Mouse (Mus musculus) T-helper 1 cell (primary cell): ENCODE results near the gene Gnaq.

Experiments used
- in situ Hi-C: fragments of 300-600 bp; cut with MboI, MseI; formaldehyde crosslinking; loops from one replicate; pipeline ENCODE4 v1.15.1; 2025; ENCODE audit warnings: high pct_unique_total_duplicates

The Gnaq gene

DNA sequence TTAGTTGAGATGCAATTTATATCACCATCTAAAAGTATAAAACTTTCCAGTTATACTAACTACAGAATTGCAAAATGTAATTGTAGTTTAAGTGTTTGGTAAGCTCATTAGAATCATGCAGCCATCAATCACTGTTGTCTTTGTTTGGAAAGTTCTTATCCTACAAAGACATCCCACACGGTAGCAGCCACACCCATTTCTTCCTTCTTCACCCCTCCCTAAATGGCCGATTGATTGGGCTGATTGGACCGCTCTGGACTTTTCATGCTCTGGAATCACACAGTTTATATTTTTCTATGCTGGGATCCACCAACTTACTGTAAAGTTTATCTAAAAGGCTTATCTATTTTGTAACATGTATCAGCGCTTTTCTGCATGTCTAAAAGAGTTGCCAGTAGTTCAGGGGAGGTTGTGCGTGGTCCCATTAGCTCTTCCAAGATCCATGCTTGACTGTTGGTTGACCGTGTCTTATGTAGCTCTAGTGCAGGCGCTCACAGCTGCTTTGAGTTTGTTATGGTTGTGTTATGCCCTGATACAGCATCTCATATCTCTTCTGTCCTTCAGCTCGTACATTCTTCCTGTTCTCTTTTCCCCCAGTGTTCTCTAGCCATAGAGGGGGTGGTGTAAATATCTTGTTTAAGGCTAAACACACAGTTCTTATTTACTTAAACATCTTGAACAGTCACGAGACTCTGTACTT lies 56.6 kb downstream of the Gnaq start:
- in situ Hi-C loops = no loop called here

DNA sequence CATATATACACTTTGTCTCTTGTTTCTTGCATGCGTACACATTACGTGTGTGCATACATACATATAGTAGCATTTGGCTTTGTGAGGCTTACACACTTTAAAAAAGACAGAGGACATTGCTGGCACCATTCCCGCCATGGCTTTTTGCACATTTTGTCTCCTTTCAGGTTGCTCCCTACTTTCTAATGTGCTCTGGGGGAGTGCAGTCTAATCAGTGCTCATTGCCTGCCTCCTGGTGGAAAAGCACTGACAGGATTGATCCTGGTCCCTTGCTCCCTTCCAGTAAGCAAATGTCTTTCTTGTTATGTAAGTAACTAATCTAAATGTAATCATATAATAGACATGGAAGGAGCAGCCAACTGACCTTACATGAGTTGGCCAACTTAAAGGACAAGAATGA lies 65.5 kb downstream of the Gnaq start:
- in situ Hi-C loops = no loop called here

DNA sequence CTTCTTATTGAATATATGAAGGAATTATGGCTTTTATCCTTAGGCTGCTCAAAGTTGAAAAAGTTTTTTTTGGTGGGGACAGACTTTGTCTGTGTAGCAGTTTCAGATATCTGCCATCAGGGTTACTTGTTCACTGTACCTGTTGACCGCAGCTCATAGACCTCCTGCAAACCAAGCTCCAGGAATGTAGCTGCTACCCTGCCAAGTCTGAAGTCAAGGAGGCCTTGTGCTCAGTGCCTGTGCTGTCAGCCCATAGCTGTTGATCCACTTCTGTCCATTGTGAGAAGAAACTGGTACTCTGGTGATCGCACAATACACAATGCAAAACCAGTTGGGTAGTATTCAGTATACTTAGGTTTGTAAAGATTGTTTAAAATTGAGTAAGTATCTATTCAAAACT lies 68.7 kb downstream of the Gnaq start:
- in situ Hi-C loops = no loop called here

DNA sequence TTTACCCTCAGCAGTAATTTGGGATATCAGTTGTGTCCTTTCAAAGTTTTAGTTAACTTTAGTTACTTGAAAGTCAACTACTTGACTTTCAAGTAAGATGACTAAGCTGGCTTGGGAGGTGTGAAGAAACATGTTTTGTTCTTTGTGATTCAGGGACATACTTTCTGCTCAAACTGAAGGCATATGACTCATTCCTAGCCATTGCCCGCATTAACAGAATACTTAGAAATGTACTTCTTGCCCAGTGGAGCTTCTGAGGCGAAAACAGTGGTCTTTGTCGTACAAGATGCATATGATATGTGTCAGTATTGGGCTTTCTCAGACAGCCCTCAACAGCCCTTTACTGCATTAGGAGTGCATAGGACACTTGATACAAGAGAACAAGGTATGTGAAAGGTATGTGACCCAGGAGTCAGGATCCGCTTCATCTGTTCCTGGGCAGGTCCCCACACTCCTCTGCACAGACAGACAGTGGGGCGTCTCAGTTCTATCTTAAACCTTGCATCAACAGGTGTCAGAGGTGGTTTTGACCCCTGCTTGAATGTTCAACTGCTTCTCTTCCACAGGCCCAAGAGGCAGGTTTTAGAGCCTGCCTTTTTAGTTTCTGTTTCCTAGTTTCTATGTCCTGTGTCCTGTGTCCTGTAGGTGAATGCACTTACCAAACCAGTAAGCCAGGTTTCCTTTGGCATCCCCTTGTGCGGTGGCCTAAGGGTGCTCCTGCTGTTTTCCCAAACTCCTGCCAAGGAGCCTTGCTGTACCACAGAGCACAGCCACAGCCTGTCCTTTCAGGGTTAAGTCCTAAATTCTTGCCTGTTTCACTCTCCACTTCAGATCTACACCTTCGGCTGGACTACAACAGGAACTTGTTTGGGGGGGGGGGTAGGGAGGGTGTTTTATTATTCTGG lies 72.4 kb downstream of the Gnaq start:
- in situ Hi-C loops = no loop called here

DNA sequence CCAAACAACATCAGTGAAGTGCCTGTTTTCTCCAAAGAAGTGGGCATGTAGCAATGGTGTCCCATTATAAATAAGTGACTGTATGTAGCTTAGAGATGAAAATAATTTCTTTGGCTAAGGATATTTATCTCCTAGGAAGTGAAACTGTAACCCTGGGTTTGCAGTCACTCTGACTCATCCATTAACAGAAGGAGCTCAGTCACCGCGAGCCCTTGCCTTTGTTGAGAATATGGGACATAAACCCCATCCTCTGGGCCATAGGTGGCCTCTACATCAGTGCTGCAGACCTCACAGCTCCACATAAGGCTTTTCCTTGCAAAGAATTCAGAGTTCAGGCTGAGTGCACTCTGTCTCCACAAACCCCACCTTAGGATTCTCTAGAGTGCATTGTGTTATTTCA lies 77.0 kb downstream of the Gnaq start:
- in situ Hi-C loops = no loop called here

DNA sequence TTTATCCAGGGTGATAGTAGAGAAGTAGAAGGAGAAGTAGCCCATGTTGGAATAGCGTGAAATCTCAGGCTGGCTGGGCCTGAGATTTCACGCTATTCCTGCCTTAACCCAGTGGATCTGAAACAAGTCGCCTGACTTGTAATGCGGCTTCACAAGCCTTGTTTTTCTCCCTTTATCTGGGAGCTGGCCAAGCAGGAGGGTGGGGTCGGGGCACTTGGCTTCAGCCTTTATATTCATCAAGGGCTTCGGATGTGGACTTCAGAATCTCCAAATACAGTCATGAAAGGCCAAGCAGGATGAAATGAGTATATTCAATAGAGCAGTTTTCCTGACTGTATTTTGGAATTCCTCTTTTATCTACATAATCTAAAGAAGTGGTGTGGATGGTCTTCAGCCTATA lies 82.3 kb downstream of the Gnaq start:
- in situ Hi-C loops = no loop called here

DNA sequence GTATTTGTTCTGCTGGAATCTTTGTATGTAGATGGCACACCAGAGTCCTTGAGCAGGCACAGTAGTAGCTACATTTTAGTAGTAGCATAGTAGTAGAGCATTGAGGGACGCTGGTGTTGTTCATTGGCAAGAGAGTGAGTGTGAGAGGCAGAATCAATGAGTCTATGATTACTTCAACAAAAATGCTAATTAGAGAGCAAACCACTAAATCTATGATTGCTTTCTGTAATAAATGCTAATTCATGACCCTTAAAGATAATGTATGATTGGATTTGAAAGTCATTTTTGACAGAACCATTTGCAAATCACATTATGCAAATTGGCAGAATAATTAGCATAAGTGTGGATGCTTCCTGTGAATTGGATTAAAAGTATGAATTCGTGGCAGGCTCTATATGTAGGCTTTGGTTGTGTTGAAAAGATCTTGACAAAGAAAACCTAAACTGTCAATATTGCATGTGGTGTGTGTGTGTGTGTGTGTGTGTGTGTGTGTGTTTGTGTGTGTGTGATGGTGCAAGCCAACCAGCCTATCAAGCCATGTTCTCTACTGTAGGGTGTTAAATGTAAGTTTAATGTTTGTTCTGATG lies 82.9 kb downstream of the Gnaq start:
- in situ Hi-C loops = no loop called here

DNA sequence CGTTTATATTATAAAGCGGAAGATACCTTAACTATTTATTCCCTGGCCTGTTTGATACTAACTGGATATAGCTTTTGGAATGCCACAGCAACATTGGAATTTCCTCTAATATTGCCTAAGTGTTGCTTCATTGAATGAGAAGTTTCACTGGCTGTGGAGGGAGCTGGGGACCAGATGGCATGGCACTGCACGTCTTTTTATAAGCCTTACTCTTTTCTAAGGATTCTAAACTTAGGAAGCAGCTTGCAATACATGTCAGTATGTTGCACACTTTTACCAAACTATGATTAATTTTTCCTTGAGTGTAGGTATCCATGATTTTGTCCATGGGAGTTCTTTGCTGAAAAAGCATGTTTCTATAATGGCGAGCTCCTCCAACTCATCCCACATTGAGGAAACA lies 87.3 kb downstream of the Gnaq start:
- in situ Hi-C loops = no loop called here

DNA sequence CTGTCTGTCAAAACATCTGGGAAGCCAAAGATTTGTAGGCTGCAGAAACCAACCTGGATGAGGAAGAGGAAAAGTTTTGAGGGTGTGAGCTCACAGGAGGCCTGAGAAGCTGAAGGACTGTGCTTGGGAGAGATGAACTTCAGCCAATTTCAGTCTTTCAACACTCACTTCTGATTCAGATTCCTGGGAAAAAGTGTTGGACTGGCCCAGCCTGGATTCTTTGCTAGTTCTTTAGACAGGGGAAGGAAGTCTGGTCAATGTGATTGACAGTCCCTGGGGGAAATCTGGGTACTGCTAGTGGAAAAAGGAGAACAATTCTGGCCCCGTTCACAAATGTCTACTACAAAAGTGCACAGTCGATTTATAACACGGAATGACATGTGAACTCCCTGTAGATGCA lies 89.9 kb downstream of the Gnaq start:
- in situ Hi-C loops = no loop called here

DNA sequence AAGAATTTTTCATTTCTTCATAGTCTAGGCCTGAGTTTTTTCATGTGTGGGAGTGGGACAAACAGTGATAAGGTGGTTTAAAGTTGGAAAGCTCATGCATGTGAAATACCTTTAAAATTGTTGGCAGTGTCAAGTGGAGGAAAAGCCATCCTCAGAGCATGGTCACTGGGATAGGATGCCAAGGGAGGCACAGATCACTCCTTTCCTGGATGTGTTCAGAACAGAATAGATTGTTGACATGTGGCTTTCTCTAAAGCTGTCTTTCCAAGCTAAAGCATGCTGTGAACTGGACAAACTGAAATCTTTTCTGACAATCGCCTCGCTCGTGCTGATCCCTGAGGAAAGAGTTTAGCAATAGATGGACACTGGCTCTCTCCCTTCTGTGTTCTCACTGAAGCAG lies 90.5 kb downstream of the Gnaq start:
- in situ Hi-C loops = no loop called here

DNA sequence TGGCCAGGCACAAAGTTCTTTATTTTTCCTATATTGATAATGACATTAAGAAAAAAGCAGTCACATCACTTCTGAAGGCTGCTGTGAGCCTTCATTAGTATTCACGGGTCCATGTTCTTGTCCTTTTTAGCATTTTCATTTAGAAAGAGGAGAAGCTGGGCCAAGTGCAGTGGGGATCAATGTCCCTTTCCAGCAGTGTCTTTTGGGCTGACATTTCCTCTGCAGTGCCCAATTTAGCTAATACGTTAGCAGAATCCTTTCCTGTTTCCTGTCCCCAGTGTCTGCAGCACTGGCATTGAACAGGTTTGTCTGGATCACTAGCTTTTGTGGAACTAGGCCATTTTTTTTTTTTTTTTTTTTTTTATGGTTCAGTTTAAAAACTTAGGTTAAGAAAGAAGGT lies 92.2 kb downstream of the Gnaq start:
- in situ Hi-C loops = no loop called here

DNA sequence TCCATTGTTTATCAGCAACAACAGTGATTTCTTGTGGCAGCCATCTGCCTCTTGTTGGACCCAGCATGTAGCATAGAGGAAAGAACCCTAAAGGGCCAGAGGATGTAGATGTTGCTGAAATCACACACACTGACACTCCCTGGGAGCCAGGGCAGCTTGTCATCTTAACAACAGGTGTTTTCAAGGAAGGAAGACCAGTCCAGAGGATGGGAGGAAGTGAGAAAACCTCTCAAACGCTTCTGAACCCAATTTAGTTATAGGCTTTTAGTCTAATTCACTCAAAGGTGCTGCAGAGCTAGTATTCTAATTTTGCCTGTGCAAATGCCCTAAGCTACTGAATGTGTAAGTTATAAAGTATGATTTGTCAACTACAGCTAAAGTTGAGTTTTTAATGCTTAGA lies 99.0 kb downstream of the Gnaq start:
- in situ Hi-C loops = no loop called here

DNA sequence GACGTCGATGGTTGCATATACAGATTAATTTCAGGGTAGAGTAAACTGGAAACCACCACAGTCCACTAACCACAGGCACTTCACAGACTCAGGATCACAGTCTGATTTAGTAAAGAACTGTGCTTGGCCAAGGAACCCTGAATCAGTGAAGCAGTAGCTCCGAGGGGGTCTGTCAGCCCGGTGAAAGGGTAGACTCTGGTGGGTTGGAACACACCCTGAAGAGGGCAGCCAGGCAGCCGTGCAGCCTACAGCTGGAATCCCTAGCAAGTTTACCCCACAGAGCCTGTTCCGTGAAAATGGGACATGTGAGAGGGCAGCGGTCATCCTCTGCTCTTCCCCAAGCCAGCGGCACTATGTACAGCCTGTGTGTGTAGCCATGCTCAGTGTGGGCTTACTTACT lies 103.0 kb downstream of the Gnaq start:
- in situ Hi-C loops = no loop called here

DNA sequence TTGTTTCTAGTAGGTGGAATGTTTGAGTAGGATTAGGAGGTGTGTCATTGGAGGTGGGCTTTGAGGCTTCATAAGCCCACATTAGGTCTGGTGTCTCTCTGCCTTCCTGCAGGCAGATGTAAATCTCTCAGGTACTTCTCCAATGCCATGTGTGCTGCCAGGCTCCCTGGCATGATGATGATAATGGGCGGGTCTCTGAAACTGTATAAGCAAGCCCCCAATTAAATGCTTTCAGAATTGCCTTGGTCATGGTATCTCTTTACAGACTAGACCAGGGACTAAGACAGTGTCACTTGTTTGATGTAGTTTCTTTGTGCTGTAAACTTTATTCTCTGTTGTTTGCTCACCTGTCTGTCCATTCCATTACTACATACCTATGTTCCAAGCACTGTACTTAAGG lies 104.4 kb downstream of the Gnaq start:
- in situ Hi-C loops = no loop called here

DNA sequence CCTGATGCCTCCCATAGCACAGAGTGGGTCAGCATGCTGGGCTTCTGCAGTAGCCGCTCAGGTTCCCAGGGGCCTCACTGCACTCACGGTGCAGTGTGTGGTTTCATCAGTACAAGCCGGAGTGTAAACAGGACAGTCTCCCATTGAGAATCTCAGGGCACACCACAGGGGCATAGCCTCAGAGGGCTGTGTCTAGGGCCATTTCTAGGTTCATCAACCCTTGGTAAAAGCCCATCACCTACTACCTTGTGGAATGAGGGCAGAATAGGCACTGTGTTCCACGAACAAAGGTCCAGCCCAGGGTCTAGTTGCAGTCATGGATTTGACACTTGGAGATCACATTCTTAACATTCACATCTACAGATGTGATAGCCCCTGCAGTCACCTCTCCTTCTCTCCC lies 105.4 kb downstream of the Gnaq start:
- in situ Hi-C loops = no loop called here

DNA sequence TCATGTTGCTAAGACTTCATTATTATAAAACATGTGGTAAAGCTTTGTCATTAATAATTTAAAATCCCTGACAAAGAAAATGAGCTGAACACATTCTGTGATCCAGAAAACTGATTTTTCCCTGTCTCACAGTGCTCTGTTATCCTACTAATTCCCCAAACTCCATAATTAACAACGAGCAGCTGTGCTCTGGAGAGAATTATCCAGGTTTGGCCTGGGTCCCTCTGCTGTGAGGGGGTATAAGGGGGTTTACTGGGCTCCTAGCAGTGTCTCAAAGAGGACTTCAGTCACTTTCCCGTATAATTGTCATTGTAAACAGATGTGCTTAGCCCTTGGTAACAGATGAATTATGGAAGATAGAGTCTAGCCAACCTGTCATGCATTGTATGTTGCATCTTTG lies 105.9 kb downstream of the Gnaq start:
- in situ Hi-C loops = no loop called here

DNA sequence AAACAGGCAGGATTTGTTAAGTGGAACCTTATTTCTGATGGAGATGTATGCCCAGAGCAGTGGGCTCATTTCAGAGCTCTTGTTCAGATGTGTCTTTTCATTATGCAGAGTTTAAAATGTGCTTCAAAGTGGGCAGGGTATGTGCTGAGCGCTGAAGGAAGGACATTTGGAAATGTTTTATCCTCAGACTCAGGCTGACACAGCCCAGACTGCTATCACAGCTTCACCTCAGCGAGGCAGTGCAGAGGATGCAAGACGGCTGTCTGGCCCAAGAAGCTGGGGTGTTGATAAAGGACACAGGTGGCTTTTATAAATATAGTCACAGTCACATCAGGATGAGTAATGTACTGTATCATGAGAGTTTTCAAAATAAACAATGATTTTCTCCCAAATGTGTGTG lies 110.1 kb downstream of the Gnaq start:
- in situ Hi-C loops = no loop called here

DNA sequence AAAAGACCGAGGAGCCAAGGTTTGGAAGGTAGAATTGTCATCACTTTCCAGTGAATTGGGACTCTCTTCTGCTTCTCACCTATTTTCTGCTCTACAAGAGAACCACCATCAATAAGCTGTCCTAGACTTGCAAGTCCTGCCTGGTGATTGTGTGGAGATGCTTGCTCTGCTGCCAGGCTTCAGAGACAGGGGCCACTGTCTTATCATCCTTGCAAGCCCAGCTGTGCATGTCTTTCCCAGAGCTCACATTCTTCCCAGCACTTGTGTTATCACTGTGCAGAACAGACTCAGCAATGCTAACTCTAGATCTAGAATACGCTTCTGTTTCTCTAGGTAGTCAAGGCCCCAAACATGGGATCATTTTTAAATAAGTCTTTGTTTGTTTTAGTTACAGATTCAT lies 116.4 kb downstream of the Gnaq start:
- in situ Hi-C loops = no loop called here

DNA sequence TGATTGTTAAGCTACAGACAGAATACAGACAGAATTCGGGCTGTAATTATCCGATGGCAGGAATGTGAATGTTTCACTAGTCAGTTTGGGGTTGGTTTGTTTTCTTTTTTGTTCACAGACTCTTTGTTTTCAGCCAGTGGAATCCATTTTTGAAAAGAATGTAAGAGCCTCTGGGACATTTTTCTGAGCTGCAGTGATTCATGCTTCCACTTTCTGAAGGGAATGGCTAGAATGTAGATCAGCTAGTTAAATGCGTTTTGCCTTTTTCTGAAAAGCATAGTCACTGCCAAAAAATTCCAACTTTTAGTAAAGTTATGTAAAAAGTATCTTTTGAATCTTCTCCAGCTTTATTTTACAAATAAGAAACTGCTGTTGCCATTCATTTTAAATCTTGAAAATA lies 118.3 kb downstream of the Gnaq start:
- in situ Hi-C loops = no loop called here

DNA sequence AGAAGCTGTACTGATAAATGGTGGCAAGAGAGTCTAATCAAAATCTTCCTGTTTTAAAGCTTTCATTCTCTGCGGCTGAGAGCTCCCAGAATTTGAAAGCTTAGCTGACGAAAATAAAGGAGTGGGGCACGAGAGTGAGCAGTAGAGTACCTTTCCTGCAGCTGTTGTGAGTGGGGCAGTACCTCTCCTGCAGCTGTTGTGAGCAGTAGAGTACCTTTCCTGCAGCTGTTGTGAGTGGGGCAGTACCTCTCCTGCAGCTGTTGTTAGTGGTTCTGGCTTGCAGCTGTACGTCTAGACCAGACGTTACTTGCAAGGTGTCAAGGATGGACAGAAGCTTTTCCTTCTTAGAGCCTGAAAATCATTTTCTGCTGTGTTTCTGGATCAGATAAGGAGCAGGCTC lies 119.2 kb downstream of the Gnaq start:
- in situ Hi-C loops = no loop called here

DNA sequence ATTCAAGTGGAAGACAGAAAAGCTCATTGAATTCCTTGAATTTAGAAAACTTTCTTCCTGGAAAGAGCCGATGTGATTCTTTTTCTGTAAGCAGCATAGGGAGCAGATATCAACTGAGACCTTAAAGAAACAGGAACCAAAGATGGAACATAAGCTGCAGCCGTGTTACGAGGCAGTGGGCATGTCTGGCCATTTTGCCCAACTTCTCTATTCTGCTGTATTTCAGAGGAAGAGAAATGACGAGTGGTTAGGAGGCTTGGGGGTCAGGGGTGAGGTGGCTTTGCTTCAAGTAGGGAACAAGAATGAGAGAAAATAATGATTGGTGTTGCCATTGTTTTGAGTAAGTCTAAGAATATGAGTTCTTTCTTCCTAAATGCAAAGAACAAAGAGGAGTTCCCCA lies 120.1 kb downstream of the Gnaq start:
- in situ Hi-C loops = no loop called here

DNA sequence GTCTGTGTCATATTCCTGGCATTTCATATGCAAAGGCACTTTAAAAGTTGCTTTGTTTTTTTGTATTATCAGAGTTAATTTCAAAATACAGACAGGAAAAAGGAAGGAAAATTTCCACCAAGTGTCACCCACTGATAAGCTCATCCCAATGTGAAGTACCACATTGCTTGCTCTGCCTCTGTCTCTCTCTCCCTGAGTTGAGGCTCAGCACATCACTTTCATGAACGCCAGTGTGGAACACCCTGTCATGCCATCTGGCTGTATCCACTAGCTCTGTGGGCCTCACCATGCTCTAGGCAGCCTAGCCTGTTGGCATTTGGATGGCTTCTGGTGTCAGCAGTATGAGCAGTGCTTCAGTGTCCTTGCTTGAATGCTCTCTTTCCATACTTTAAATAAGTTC lies 122.2 kb downstream of the Gnaq start:
- in situ Hi-C loops = no loop called here

DNA sequence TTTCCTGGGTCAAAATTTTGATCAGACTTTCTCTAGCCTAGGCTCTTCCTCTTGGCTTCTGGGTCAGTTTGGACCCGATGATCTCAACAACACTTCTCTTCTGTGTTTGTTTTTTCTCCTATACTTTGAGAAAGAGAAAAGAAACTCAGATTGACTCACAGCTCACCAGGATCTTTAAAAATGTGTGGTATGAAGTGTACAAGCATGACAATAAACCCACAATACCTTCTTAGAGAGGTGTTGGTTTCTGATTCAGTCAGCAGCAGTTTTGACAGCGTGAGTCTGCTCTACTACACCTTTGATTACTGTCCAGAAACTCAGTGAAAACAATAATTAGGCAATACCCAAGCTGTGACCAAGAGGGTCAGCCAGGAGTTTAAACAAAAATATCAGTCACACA lies 122.7 kb downstream of the Gnaq start:
- in situ Hi-C loops = no loop called here
